Mouse (Mus musculus) kidney, adult 2 months (tissue): ENCODE results near the gene Ncf4.

Experiments
- CTCF ChIP-seq: fragments of 200-500 bp; conservative IDR thresholded peaks from 2 replicates; pipeline ENCODE4 v1.5.1; 2011; ENCODE audit warnings: low read depth, mild to moderate bottlenecking, control low read depth, low read length, moderate library complexity, mixed read lengths; ENCODE audit not compliant: insufficient read depth, insufficient read length
- POLR2A ChIP-seq: fragments of 200-500 bp; IDR thresholded peaks from one replicate; pipeline ENCODE4 v1.6.1; 2011; ENCODE audit warnings: low read depth, low read length, control low read depth

GRCm38 (mm10) chr15:78310971-78311370 lies 66.4 kb downstream of the Ncf4 start:
- TF ChIP-seq POLR2A (no peak), CTCF (no peak)
